Mouse (Mus musculus) lung, postnatal 0 days (tissue): ENCODE data around the gene Ccdc194.

ENCODE experiments used
- CTCF ChIP-seq: IDR thresholded peaks from 2 replicates; pipeline ENCODE4 v1.5.1; 2016; ENCODE audit warnings: antibody characterized with exemption, mild to moderate bottlenecking
- EP300 ChIP-seq: IDR thresholded peaks from 2 replicates; pipeline ENCODE4 v1.6.1; 2016; ENCODE audit warnings: antibody characterized with exemption, mild to moderate bottlenecking, control low read depth

DNA sequence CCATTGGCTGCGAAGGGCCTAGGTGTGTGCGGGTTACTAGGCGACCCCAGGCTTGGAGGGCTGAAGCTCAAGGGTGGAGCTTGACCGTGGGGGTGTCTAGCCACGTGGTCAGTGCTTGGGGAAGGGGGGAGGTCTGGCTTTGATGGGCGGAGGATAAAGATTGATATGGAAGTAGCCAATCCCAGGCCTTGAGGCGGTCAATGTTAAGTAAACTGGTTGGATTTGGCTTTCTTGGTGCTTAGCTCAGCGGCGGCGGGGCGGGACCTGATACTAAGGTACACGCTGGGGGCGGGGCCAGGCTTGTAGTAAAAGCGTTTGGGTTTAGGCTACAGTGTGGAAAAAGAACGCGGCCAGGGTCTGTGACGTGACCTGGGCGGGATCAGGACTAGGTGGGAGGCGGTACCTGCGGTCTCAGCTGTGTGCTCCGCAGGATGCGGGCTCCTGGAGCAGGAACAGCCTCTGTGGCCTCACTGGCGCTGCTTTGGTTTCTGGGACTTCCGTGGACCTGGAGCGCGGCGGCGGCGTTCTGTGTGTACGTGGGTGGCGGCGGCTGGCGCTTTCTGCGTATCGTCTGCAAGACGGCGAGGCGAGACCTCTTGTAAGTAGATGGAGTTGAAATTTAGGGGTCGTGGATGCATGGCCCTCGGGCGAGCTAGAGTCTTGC lies 44.9 kb upstream of the Ccdc194 start:
- TF ChIP-seq CTCF, result peak; percentile 24
- no peak for TF ChIP-seq EP300
